Mouse (Mus musculus) embryonic facial prominence, embryonic 12.5 days (tissue): Measurements from ENCODE around the gene Zmiz1. TPM values are rescaled to one million over a fixed set of nuclear protein-coding genes. Genes with fewer than 3 reads are reported as not detected.

Source experiments
- ATAC-seq: fragments of 200-750 bp; cut with Nextera tagmentation; 2 replicates; pipeline ENCODE4 v1.8.0; 2017; ENCODE audit not compliant: insufficient number of reproducible peaks, insufficient read depth, low FRiP score, low TSS enrichment
- H3K27ac ChIP-seq: fragments of 300-500 bp; sonication (generic); 2 replicates; pipeline ENCODE4 v1.5.1; 2016; ENCODE audit warnings: mild to moderate bottlenecking
- H3K27me3 ChIP-seq: fragments of 300-500 bp; sonication (generic); 2 replicates; pipeline ENCODE4 v1.6.1; 2016; ENCODE audit warnings: mild to moderate bottlenecking, moderate library complexity
- H3K36me3 ChIP-seq: fragments of 300-500 bp; sonication (generic); 2 replicates; pipeline ENCODE4 v1.6.1; 2016; ENCODE audit warnings: mild to moderate bottlenecking
- H3K4me1 ChIP-seq: fragments of 300-500 bp; sonication (generic); 2 replicates; pipeline ENCODE4 v1.6.1; 2016
- H3K4me2 ChIP-seq: fragments of 300-500 bp; sonication (generic); replicated peaks from 2 replicates; pipeline ENCODE4 v1.6.1; 2016; ENCODE audit warnings: mild to moderate bottlenecking, moderate library complexity
- H3K4me3 ChIP-seq: fragments of 300-500 bp; sonication (generic); 2 replicates; pipeline ENCODE4 v1.5.1; 2016; ENCODE audit warnings: mild to moderate bottlenecking
- H3K9ac ChIP-seq: fragments of 300-500 bp; sonication (generic); 2 replicates; pipeline ENCODE4 v1.6.1; 2016; ENCODE audit warnings: mild to moderate bottlenecking, moderate library complexity
- H3K9me3 ChIP-seq: fragments of 300-500 bp; sonication (generic); 2 replicates; pipeline ENCODE4 v1.6.1; 2016; ENCODE audit warnings: mild to moderate bottlenecking, moderate library complexity
- WGBS: fragments of 180-500 bp; shearing (Covaris S2); methylation state at CpG from one replicate; pipeline ENCODE4 v1.1.7; 2016; 5-methylcytosine and 5-hydroxymethylcytosine counted together
- polyA plus RNA-seq: library from polyadenylated mRNA; unstranded; fragments of >200 nt; fragmentation: Nextera tagmentation; extraction: Ambion mirVana; gene quantifications from 2 replicates; pipeline ENCODE4 v1.2.1, GENCODE M21; 2016

Gene Zmiz1
- polyA plus RNA-seq, 1 experiment from 2014 or later, result 43.8 TPM

DNA sequence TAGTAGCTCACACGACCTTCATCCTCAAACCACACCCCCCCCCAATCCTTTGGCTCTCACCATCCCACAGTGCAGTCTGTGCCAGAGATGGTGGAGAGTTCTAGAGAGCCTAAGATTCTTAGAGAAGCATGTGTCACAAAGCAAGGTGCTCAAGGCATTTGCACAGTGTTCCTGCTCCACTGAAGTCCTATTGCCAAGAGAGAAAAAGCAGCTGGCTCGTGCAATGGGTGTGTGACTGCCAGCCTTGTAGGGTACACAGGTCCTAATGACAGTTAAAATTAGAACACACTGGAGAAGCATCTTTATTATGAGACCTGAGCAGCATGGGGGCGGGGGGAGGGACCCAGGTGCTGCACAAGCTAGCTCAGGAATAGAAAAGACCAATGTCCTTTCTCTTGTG, 18.2 kb upstream of the Zmiz1 start:
- Histone ChIP-seq H3K27ac (no peak overlapping the region), H3K36me3 (no peaks in the 10 kb centered on the region), H3K4me3 (no peak overlapping the region), H3K4me1 (peaks cover 9% of the 10 kb centered on the region), H3K9me3 (no peaks in the 10 kb centered on the region), H3K9ac (no peak overlapping the region), H3K27me3 (0 out of 2 replicates have a peak, but pooled peaks cover 2% of the 10 kb centered on the region), H3K4me2 (no peak overlapping the region)
- no peak for ATAC-seq
- WGBS, result 54% methylated on average over 3 of the region's 3 CpGs

DNA sequence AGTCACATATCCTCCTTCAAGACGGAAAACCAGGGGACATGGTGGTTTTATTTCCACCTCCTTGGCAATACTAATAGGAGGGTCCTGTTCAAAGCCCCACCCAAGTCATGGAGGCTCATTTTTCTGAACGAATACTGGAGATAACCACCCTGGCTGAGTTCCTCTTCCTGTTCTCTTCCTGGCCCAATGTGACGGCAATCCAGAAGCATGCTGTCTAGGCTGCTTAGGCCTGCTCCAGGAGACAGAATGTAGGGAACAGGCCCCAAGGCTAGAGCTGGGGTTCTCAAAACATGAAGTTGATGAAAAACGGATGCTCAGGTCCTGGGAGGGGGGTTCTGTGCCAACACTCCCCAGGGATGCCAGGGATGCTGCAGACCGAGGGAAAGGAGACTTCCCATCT, 17.5 kb upstream of the Zmiz1 start:
- H3K9ac ChIP-seq, result no peak overlapping the region
- 71% methylated on average over 5 of the region's 5 CpGs for WGBS
- H3K9me3 ChIP-seq, result no peaks in the 10 kb centered on the region
- no peak overlapping the region for H3K4me2 ChIP-seq
- 0 out of 2 replicates have a peak, but pooled peaks cover 5% of the 10 kb centered on the region for H3K27me3 ChIP-seq
- no peaks in the 10 kb centered on the region for H3K36me3 ChIP-seq
- no peak for ATAC-seq
- H3K27ac ChIP-seq, result no peak overlapping the region
- H3K4me1 ChIP-seq, result peaks cover 9% of the 10 kb centered on the region
- no peak overlapping the region for H3K4me3 ChIP-seq

DNA sequence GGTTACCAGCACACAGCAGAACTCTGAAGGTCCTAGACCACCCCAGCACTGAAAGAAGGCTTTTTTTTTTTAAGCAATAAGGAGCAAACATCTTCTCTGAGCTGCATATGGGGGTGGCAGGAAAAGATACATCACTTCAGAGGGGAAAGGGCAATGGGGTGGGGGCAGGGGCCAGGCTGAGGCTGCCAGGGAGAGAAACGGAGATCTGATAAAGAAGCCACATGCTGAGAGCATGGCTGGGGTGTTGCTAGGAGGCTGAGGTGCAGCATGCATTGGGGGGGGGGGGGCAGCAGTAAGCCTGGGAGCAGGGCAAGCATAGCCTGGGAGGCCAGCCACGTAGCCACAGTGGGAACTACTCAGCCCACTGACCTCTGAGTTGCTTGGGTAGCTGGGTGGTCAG, 16.3 kb upstream of the Zmiz1 start:
- Histone ChIP-seq H3K4me1 (peaks cover 9% of the 10 kb centered on the region), H3K27me3 (0 out of 2 replicates have a peak, but pooled peaks cover 5% of the 10 kb centered on the region), H3K9me3 (no peaks in the 10 kb centered on the region), H3K27ac (no peak overlapping the region), H3K36me3 (no peaks in the 10 kb centered on the region), H3K9ac (no peak overlapping the region), H3K4me2 (no peak overlapping the region), H3K4me3 (no peak overlapping the region)
- no peak for ATAC-seq
- 47% methylated on average over 2 of the region's 2 CpGs for WGBS

GRCm38 (mm10) chr14:25447136-25447775, 11.7 kb upstream of the Zmiz1 start:
- ATAC-seq, result no peak
- WGBS, result 85% methylated on average over 6 of the region's 6 CpGs
- no peak overlapping the region for H3K9ac ChIP-seq
- H3K9me3 ChIP-seq, result no peaks in the 10 kb centered on the region
- H3K4me2 ChIP-seq, result no peak overlapping the region
- H3K4me3 ChIP-seq, result no peak overlapping the region
- H3K4me1 ChIP-seq, result peaks cover 14% of the 10 kb centered on the region
- H3K27ac ChIP-seq, result no peak overlapping the region
- 0 out of 2 replicates have a peak, but pooled peaks cover 5% of the 10 kb centered on the region for H3K27me3 ChIP-seq
- H3K36me3 ChIP-seq, result no peaks in the 10 kb centered on the region

DNA sequence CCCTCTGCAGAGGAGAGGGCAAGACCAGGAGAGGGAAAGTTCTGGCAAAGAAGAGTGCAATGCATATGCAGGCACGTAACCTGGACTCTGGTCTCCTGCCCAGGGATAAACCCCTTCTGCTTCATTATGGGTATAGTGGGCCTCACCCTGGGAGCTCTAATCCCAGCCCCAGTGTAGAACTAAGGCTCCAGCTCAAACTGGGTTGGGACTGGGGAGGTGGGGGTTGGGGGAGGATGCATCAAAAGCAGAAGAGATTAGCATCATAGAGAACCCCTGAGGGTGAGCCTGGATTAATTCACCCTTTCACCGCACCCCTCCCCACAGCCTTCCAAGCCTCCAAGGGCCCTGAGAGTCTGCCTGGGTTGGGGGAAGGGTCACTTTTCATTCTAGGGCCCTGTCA, 10.5 kb upstream of the Zmiz1 start:
- Histone ChIP-seq H3K4me3 (no peak overlapping the region), H3K27ac (no peak overlapping the region), H3K27me3 (0 out of 2 replicates have a peak, but pooled peaks cover 5% of the 10 kb centered on the region), H3K9me3 (no peaks in the 10 kb centered on the region), H3K4me1 (peaks cover 14% of the 10 kb centered on the region), H3K9ac (no peak overlapping the region), H3K36me3 (no peaks in the 10 kb centered on the region), H3K4me2 (no peak overlapping the region)
- 34% methylated on average over 2 of the region's 2 CpGs for WGBS
- no peak for ATAC-seq

GRCm38 (mm10) chr14:25451099-25451667, 7.8 kb upstream of the Zmiz1 start:
- Histone ChIP-seq H3K4me3 (no peak overlapping the region), H3K9me3 (no peaks in the 10 kb centered on the region), H3K4me2 (no peak overlapping the region), H3K36me3 (no peaks in the 10 kb centered on the region), H3K9ac (no peak overlapping the region), H3K27ac (no peak overlapping the region), H3K4me1 (peaks cover 11% of the 10 kb centered on the region; the same call in 1 of the 2 replicates), H3K27me3 (no peaks in the 10 kb centered on the region)
- ATAC-seq, result no peak
- 51% methylated on average over 7 of the region's 7 CpGs for WGBS

DNA sequence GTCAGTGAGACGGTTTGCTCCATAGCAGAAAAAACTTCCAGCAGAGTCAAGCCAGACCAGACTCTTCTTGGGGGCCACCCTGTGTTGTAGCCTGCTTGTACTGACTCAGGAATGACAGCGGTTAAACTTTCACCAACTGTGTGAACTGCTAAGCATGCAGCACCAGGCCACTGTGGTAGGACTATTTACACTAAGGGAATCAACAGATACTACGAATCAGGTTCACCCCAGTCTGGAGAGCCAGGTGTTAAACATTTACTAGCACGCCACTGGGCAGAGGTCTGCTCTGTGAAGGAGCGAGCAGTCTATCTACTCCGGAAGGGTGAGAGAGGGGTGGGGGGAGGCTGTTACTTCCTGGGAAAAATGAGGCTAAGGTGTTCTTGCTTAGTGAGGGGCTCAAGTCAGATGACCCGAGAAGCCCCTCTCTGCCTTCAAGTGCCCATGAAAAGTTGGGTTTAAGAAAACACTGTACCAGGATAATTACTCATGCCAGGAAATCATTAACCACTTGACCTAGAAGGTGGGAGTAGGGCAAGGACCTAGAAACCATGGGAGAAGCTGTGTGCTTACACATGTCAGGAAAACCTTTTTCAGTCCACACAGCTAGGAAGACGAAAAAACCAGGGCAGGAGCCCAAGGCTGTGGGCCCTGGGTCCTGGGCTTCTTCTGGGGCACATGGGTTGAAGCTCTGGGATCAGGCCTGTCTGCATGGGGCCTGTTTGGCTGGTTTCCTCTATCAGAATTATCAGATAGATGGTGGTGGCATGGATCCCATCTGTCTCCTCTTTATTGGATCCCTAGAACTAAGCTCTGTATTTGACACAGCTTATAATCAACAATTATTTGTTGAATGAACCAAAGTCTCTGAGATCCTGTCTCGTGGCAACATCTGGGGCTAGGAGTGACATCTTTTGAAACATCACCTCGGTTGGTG, 7.0 kb upstream of the Zmiz1 start:
- no peak overlapping the region for H3K4me2 ChIP-seq
- peaks cover 18% of the 10 kb centered on the region for H3K4me1 ChIP-seq
- 43% methylated on average over 10 of the region's 10 CpGs for WGBS
- H3K27me3 ChIP-seq, result no peaks in the 10 kb centered on the region
- H3K4me3 ChIP-seq, result no peak overlapping the region
- no peak overlapping the region for H3K27ac ChIP-seq
- H3K9me3 ChIP-seq, result no peaks in the 10 kb centered on the region
- no peak overlapping the region for H3K9ac ChIP-seq
- no peak for ATAC-seq
- H3K36me3 ChIP-seq, result no peaks in the 10 kb centered on the region

GRCm38 (mm10) chr14:25452633-25453025, 6.4 kb upstream of the Zmiz1 start:
- WGBS, result 48% methylated on average over 2 of the region's 2 CpGs
- no peak overlapping the region for H3K9ac ChIP-seq
- no peak overlapping the region for H3K4me2 ChIP-seq
- no peak overlapping the region for H3K4me3 ChIP-seq
- H3K27me3 ChIP-seq, result no peaks in the 10 kb centered on the region
- no peak overlapping the region for H3K27ac ChIP-seq
- H3K4me1 ChIP-seq, result peaks cover 18% of the 10 kb centered on the region
- no peaks in the 10 kb centered on the region for H3K9me3 ChIP-seq
- no peaks in the 10 kb centered on the region for H3K36me3 ChIP-seq
- ATAC-seq, result no peak

DNA sequence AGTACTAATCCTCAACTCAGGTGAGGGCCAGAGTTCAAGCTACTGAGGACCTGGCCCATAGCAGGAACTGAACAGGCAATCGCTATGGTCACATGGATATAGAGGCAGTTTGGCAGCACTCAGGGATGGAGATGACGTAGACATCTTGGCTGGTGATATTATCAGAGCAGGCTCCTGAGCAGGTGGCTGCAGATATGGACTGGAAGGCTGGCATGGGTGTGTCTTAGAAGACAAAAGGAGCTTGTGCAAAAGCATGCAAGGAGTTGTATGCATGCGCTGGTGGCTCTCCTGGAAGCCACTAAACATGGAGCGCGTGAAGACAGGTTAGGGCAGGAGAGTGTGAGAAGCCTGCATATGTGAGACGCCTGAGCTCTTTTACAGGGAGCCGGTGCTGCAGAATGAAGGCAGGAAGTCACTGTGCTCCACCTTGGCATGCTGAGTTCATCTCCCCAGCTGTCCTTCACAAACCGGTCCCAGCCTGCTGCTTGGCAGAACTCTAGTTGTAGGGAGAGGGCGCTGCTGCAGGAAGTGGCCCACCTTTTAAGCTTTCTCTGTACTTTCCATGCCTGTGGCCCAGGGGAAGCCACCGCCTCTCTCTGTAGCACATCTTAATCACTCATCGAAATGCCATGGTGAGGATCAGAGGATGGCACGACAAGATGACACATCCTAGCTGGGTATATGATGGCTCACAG, 4.8 kb upstream of the Zmiz1 start:
- no peak overlapping the region for H3K9ac ChIP-seq
- H3K27ac ChIP-seq, result no peak overlapping the region
- no peak overlapping the region for H3K4me2 ChIP-seq
- H3K4me3 ChIP-seq, result no peak overlapping the region
- H3K4me1 ChIP-seq, result peaks cover 18% of the 10 kb centered on the region
- no peaks in the 10 kb centered on the region for H3K36me3 ChIP-seq
- no peak for ATAC-seq
- WGBS, result 80% methylated on average over 12 of the region's 12 CpGs
- H3K27me3 ChIP-seq, result no peaks in the 10 kb centered on the region
- H3K9me3 ChIP-seq, result no peaks in the 10 kb centered on the region

- peak overlapping the region; percentile 60 for H3K9ac ChIP-seq
- no peaks in the 10 kb centered on the region for H3K9me3 ChIP-seq
- H3K4me3 ChIP-seq, result peak overlapping the region; percentile 81
- H3K4me1 ChIP-seq, result peaks cover 22% of the 10 kb centered on the region
- H3K27ac ChIP-seq, result peak overlapping the region; percentile 100
- WGBS, result 2% methylated on average over 16 of the region's 17 CpGs
- H3K36me3 ChIP-seq, result no peaks in the 10 kb centered on the region
- peak overlapping the region; percentile 80 for H3K4me2 ChIP-seq
- no peaks in the 10 kb centered on the region for H3K27me3 ChIP-seq
- no peak; the same call in 1 of the 2 replicates for ATAC-seq
Measured at GRCm38 (mm10) chr14:25456666-25457433, 2.1 kb upstream of the Zmiz1 start.
